Mouse (Mus musculus) limb, embryonic 14.5 days (tissue): Measurements from ENCODE around the gene H13. TPM values are rescaled to one million over a fixed set of nuclear protein-coding genes. Genes with fewer than 3 reads are reported as not detected.

Source experiments
- ATAC-seq: fragments of 200-750 bp; cut with Nextera tagmentation; 2 replicates; pipeline ENCODE4 v1.8.0; 2017; ENCODE audit warnings: low read depth, moderate number of reproducible peaks, moderate TSS enrichment; ENCODE audit not compliant: low FRiP score
- DNase-seq: peaks from one replicate; pipeline ENCODE4 v3.0.0-alpha.2; 2015; ENCODE audit warnings: low spot score
- H3K27ac ChIP-seq: fragments of 300-500 bp; sonication (generic); replicated peaks from 2 replicates; pipeline ENCODE4 v1.5.1; 2014; ENCODE audit warnings: low read depth, mild to moderate bottlenecking, low read length, moderate library complexity, mixed read lengths
- H3K27me3 ChIP-seq: fragments of 300-500 bp; sonication (generic); 2 replicates; pipeline ENCODE4 v1.6.1; 2014; ENCODE audit warnings: low read length, mixed read lengths; ENCODE audit not compliant: control insufficient read depth, insufficient read depth
- H3K36me3 ChIP-seq: fragments of 300-500 bp; sonication (generic); 2 replicates; pipeline ENCODE4 v1.6.1; 2014; ENCODE audit warnings: mild to moderate bottlenecking, low read length, moderate library complexity, mixed read lengths; ENCODE audit not compliant: control insufficient read depth, insufficient read depth
- H3K4me1 ChIP-seq: fragments of 300-500 bp; sonication (generic); 2 replicates; pipeline ENCODE4 v1.6.1; 2014; ENCODE audit warnings: antibody characterized with exemption, low read length, mixed read lengths; ENCODE audit not compliant: control insufficient read depth, insufficient read depth
- H3K4me2 ChIP-seq: fragments of 300-500 bp; sonication (generic); replicated peaks from 2 replicates; pipeline ENCODE4 v1.6.1; 2014; ENCODE audit warnings: low read depth, mild to moderate bottlenecking, low read length, moderate library complexity; ENCODE audit not compliant: severe bottlenecking
- H3K4me3 ChIP-seq: fragments of 300-500 bp; sonication (generic); replicated peaks from 2 replicates; pipeline ENCODE4 v1.5.1; 2014; ENCODE audit warnings: low read length
- H3K9ac ChIP-seq: fragments of 300-500 bp; sonication (generic); 2 replicates; pipeline ENCODE4 v1.6.1; 2014; ENCODE audit warnings: mild to moderate bottlenecking, low read depth, low read length, moderate library complexity; ENCODE audit not compliant: severe bottlenecking
- H3K9me3 ChIP-seq: fragments of 300-500 bp; sonication (generic); 2 replicates; pipeline ENCODE4 v1.6.1; 2016; ENCODE audit warnings: low read length; ENCODE audit not compliant: control insufficient read depth
- POLR2A ChIP-seq: fragments of 200-500 bp; IDR thresholded peaks from 2 replicates; pipeline ENCODE4 v1.8.0; 2012; ENCODE audit warnings: inconsistent platforms, mild to moderate bottlenecking, moderate library complexity, borderline replicate concordance; ENCODE audit not compliant: insufficient read depth, insufficient read length; ENCODE audit errors: extremely low read depth
- WGBS: fragments of 180-500 bp; shearing (Covaris S2); extraction: QIAGEN DNeasy Blood & Tissue Kit; methylation state at CpG from one replicate; pipeline ENCODE4 v1.1.7; 2014; 5-methylcytosine and 5-hydroxymethylcytosine counted together
- polyA plus RNA-seq, 2 experiments: library from polyadenylated mRNA; depleted of rRNA in 1 of 2; stranded (reverse) in 1 of 2; unstranded in 1 of 2; fragments of >200 nt; fragmentation: Nextera tagmentation in 1 of 2; extraction: Ambion mirVana in 1 of 2; gene quantifications; 2 replicates each; pipeline versions ENCODE4 v1.2.1 to v1.2.3; 2012 to 2014

The H13 gene
- polyA plus RNA-seq, 2 experiments, result 148 to 151 TPM

DNA sequence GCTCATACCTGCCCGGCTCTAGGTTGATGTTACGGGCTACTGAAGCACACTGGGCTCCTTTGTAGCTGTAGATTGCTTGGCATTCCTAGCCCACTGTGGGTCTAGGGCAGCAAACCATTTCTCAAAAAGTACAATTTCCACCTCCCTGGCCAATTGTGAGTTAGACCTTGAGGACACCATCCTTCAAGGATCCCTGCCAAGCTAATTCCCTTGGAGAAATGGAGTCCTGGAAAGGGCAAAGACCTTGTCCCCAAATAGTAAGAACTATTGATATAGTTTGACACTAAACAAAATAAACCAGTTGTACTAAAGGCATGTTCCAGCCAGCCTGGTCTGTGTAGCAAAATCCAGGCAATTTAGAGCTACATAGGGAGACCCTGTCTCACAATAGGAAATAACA is 69.1 kb downstream of the H13 start:
- H3K4me1 ChIP-seq, result peaks cover 41% of the 10 kb centered on the region
- DNase-seq, result no peak
- WGBS, result 25% methylated on average over 2 of the region's 2 CpGs
- H3K27ac ChIP-seq, result peak overlapping the region; percentile 93
- H3K36me3 ChIP-seq, result peaks cover 11% of the 10 kb centered on the region; the same call in 1 of the 2 replicates
- H3K4me3 ChIP-seq, result peak overlapping the region; percentile 88
- TF ChIP-seq POLR2A, result no peak
- H3K4me2 ChIP-seq, result peak overlapping the region; percentile 91
- H3K9me3 ChIP-seq, result no peaks in the 10 kb centered on the region
- H3K27me3 ChIP-seq, result no peaks in the 10 kb centered on the region
- ATAC-seq, result no peak
- peak overlapping the region; percentile 92 for H3K9ac ChIP-seq

DNA sequence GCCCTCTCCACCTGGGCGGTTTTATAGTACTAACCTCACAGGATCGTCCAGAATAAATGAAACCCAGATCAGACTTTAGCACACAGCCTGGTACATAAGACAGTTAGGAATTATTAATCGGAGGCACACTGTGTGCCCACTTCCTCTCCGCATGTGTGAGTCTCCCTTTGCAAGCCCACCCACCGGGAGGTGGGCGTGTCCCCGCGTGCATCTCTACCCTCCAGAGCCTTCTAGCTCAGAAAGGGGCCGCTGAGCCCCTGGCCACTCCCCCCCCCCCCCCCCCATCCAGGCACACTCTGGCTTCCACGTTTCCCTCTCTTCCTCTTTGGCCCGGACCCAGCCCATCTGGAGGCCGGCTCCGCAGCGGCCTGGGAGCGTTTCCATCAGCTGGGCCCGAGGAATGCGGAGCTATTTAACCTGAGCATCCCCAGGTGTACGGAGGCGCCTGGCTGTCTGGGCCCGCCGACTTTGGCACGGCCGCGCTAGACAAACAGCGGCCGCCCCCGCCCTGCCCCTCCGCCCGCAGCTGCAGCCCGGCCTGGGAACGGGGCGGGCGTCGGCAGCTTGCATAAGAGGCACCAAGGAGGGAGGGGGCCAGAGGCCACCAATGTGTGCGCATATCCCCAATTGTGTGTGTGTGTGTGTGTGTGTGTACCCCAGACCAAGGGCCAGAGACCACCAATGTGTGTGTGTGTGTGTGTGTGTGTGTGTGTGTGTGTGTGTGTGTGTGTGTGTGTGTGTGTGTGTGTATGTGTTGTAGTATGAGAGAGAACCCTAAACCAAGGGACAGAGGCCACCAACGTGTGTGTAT is 70.0 kb downstream of the H13 start:
- Histone ChIP-seq H3K27ac (peak overlapping the region; percentile 93), H3K4me1 (peaks cover 36% of the 10 kb centered on the region), H3K4me2 (peak overlapping the region; percentile 91), H3K9ac (peak overlapping the region; percentile 92), H3K36me3 (peaks cover 11% of the 10 kb centered on the region; the same call in 1 of the 2 replicates), H3K4me3 (peak overlapping the region; percentile 88), H3K9me3 (no peaks in the 10 kb centered on the region), H3K27me3 (no peaks in the 10 kb centered on the region)
- ATAC-seq (peak; percentile 75), DNase-seq (peak; percentile 96)
- WGBS, result 2% methylated on average over 26 of the region's 36 CpGs
- TF ChIP-seq POLR2A, result 0 out of 2 replicates have a peak, but pooled peaks have one; percentile 22

DNA sequence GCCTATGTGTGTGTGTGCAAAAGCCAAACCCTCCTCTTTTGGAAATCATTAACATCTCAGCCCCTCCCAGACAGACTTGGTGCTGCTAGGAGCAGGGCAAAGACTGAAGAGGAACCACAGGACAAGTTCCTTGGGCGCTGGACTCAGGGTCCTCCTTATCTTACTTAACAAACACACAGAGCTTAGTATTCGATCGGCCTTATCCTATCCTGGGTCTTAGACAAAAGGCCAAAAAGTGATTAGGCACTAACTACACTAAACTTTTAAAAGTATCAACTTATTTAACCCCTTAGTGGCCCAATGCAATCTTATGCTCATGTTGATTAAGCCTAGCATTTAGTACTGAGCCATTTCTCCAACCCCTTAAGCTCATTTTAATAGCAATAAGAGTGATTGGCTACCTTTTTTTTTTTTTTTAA is 70.6 kb downstream of the H13 start:
- no peak overlapping the region for H3K9ac ChIP-seq
- peak; percentile 3; the same call in 1 of the 2 replicates for ATAC-seq
- H3K36me3 ChIP-seq, result peaks cover 11% of the 10 kb centered on the region; the same call in 1 of the 2 replicates
- no peaks in the 10 kb centered on the region for H3K27me3 ChIP-seq
- TF ChIP-seq POLR2A, result no peak
- DNase-seq, result peak; percentile 44
- whole genome bisulfite sequencing, result 8% methylated on average over 3 of the region's 3 CpGs
- H3K4me2 ChIP-seq, result peak overlapping the region; percentile 91
- H3K27ac ChIP-seq, result peak overlapping the region; percentile 93
- H3K4me1 ChIP-seq, result peaks cover 30% of the 10 kb centered on the region
- no peaks in the 10 kb centered on the region for H3K9me3 ChIP-seq
- peak overlapping the region; percentile 88; the same call in 1 of the 2 replicates for H3K4me3 ChIP-seq

DNA sequence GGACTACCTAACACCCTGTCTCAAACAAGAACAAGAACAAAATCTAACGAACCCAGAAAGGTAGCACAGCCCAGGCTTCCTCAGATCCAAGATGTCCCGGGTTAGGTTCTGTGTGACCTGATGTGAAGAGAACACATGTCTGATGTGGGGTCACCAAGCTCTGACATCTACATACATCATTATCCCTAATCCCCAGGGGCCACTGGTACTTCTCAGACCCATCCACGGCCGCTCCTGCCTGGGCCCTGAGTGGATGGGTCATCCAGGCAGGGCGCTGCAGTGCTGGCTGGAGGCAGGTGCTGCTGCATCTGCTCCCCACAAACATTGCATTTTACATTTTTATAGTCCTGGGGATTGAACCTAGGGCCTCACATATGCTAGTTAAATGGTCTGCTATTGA is 71.2 kb downstream of the H13 start:
- 55% methylated on average over 5 of the region's 5 CpGs for WGBS
- Histone ChIP-seq H3K4me2 (no peak overlapping the region), H3K4me1 (peaks cover 30% of the 10 kb centered on the region), H3K27ac (peak overlapping the region; percentile 93; the same call in 1 of the 2 replicates), H3K9ac (no peak overlapping the region), H3K36me3 (peaks cover 11% of the 10 kb centered on the region; the same call in 1 of the 2 replicates), H3K27me3 (no peaks in the 10 kb centered on the region), H3K9me3 (no peaks in the 10 kb centered on the region), H3K4me3 (no peak overlapping the region)
- no peak for TF ChIP-seq POLR2A
- DNase-seq (no peak), ATAC-seq (no peak)

DNA sequence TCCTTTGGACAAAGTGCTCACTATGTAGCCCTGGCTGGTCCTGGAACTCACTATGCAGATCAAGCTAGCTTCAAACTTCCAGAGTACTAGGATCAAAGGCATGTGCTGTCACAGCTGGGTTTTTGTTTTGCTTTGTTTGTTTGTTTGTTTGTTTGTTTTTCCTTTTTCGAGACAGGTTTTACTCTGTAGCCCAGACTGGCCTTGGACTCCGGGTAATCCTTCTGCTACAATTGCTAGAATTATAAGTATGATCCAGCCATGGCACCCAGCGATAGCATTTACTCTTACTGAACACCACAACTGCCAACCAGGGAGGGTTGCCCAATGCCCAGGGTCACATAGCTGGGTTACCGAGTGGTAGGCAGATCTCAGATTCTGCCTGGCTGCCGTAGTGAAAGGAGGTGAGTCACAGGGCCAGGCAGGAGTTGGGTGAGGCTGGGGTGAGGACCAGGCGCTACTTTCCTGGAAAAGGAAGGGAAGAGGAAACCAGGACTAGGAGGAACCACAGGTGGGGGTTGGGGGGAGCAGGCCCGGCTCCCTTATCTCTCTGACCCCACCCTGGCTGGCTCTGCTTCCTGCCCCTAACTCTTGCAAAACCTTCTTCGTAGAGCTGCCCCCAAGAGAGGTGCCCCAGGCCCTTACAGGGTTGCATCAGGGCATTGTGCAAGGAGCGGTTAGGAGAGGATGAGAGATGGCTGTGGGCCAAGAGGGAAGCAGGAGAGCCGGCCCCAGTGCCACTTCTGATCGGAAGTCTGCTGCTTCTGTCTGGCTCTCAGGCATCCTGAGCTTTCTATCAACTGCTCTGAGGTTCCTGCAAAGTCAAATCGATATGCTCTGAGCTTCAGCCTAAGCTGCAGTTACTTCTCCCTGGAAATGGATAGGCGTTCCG is 72.1 kb downstream of the H13 start:
- no peak overlapping the region for H3K9ac ChIP-seq
- H3K4me3 ChIP-seq, result no peak overlapping the region
- DNase-seq (peak; percentile 72), ATAC-seq (no peak)
- H3K4me1 ChIP-seq, result peaks cover 30% of the 10 kb centered on the region
- H3K4me2 ChIP-seq, result peak overlapping the region; percentile 11; the same call in 1 of the 2 replicates
- H3K27me3 ChIP-seq, result no peaks in the 10 kb centered on the region
- H3K27ac ChIP-seq, result peak overlapping the region; percentile 53
- peaks cover 11% of the 10 kb centered on the region; the same call in 1 of the 2 replicates for H3K36me3 ChIP-seq
- H3K9me3 ChIP-seq, result no peaks in the 10 kb centered on the region
- TF ChIP-seq POLR2A, result no peak
- 29% methylated on average over 14 of the region's 14 CpGs for WGBS
